Mouse (Mus musculus): Measurements from ENCODE around the gene Scml4. TPM values are rescaled to one million over a fixed set of nuclear protein-coding genes. Genes with fewer than 3 reads are reported as not detected.

The Scml4 gene
- polyA plus RNA-seq, 1 experiment: 1.3 TPM

DNA sequence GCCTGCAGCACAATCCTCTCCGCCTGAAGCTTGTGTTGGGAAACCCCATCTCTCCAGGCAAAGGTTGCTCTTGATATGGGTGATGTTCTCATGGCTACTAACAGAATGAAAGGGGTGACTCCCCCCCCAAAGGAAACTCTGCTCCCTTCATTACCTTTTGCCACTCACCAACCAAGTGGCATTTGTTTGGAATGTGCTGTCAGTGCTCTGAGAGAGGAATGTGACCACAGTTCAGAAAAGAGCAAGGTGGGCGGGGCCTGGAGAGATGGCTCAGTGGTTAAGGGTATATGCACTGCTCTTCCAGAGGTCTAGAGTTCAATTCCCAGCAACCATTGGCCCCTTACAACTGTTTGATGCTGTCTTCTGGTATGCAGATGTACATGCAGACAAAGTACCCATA, 3.1 kb upstream of the Scml4 start:
- TF ChIP-seq POLR2A (IDR thresholded peaks at IDR 0.05; ENCODE audit: extremely low read depth, insufficient read depth, low read length): no peak
- TF ChIP-seq CTCF (IDR thresholded peaks at IDR 0.05; ENCODE audit: extremely low read depth, insufficient read depth, low read length): no peak
- Histone ChIP-seq H3K4me1 (ENCODE audit: control insufficient read depth, insufficient read depth, low read length) (peaks cover 3% of the 10 kb centered on the region; the same call in 1 of the 2 replicates), H3K27ac (ENCODE audit: insufficient read depth, low read length) (no peak overlapping the region), H3K4me3 (ENCODE audit: insufficient read depth, low read length) (no peak overlapping the region)

- Histone ChIP-seq H3K4me3 (ENCODE audit: insufficient read depth, low read length) (no peak overlapping the region), H3K27ac (ENCODE audit: insufficient read depth, low read length) (no peak overlapping the region)
- TF ChIP-seq CTCF (IDR thresholded peaks at IDR 0.05; ENCODE audit: extremely low read depth, insufficient read depth, low read length) (no peak), POLR2A (IDR thresholded peaks at IDR 0.05; ENCODE audit: extremely low read depth, insufficient read depth, low read length) (no peak)
These were observed 400 bp upstream of the Scml4 start for GRCm38 (mm10) chr10:42859781-42860158.

DNA sequence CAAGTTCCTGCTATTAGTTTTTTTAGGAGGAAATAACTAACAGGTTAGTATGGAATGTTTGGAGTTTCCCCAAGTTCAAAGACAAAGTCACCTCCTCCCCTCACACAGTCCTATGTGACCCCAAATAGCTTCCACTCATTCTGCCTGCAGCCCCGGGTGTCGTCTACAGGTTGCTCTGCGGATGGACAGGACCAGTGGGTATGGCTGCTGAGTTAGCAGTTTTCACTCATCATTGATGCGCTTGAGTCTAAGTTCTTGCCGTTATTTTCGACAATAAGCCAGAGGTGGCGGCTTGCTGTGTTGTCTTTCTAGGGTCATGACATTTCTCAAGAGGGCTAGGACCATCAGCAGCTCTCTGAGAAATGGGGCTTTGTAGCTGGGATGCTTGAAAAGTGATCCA, 1.3 kb downstream of the Scml4 start:
- Histone ChIP-seq H3K27ac (ENCODE audit: insufficient read depth, low read length) (no peak overlapping the region), H3K4me3 (ENCODE audit: insufficient read depth, low read length) (no peak overlapping the region; the same call in none of the 2 replicates), H3K4me1 (ENCODE audit: control insufficient read depth, insufficient read depth, low read length) (peaks cover 3% of the 10 kb centered on the region; the same call in 1 of the 2 replicates)
- TF ChIP-seq POLR2A (IDR thresholded peaks at IDR 0.05; ENCODE audit: extremely low read depth, insufficient read depth, low read length) (no peak), CTCF (IDR thresholded peaks at IDR 0.05; ENCODE audit: extremely low read depth, insufficient read depth, low read length) (no peak)

More at GRCm38 (mm10) chr10:42859781-42860158, 400 bp upstream of the Scml4 start:
- H3K4me1 ChIP-seq (ENCODE audit: control insufficient read depth, insufficient read depth, low read length): peaks cover 3% of the 10 kb centered on the region; the same call in 1 of the 2 replicates

DNA sequence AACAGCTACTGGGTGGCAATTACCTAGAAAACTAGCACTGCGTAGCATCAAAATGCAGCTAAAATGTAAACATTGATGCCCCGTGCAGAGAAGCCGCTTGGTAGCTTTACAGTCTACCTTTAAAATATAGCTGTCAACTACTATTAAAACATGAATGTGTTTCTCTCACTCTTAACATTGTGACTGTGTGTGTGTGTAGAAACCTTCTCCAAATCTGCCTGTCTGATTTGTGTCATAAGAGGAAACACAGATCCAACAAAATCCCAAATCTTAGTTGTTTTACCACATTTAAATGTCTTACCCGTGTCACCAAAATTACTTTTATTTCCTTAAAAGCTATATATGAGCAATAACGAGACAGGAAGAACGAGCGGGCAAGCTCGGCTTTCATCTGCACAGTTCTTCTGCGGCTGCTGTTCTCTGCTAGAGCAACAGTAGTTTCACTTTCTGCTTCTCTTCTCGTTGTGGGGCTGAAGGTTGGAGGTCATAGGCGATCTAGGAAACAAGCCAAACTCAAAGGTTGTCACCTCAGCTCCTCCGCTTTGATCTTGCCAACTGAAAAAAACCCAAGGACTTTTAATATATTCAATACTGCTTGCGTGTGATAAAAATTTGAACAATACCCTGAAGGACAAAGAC, 2.1 kb downstream of the Scml4 start:
- Histone ChIP-seq H3K4me1 (ENCODE audit: control insufficient read depth, insufficient read depth, low read length) (peaks cover 3% of the 10 kb centered on the region; the same call in 1 of the 2 replicates), H3K4me3 (ENCODE audit: insufficient read depth, low read length) (peak overlapping the region; percentile 14; the same call in 1 of the 2 replicates), H3K27ac (ENCODE audit: insufficient read depth, low read length) (no peak overlapping the region)
- TF ChIP-seq POLR2A (IDR thresholded peaks at IDR 0.05; ENCODE audit: extremely low read depth, insufficient read depth, low read length) (no peak), CTCF (IDR thresholded peaks at IDR 0.05; ENCODE audit: extremely low read depth, insufficient read depth, low read length) (no peak)

DNA sequence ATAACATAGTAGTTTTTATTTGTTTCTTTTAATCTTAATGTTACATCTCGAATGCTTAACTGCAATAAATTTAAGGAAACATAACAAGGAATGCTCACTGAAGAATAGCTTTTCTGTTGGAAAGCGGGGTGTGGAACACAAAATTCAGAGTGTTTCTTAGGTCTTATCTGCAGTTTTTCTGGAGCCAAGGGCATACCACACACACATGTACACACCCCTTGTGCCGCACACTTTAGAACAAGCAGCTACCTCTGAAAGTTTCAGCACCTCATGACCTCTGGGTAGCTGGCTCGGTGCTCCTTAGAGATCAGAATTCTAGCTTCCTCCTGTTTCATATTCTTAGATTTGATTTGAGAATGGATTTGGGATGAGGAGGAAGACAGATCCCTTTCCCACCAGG, 2.6 kb downstream of the Scml4 start:
- Histone ChIP-seq H3K4me1 (ENCODE audit: control insufficient read depth, insufficient read depth, low read length) (peaks cover 3% of the 10 kb centered on the region; the same call in 1 of the 2 replicates), H3K27ac (ENCODE audit: insufficient read depth, low read length) (no peak overlapping the region), H3K4me3 (ENCODE audit: insufficient read depth, low read length) (peak overlapping the region; percentile 14; the same call in 1 of the 2 replicates)
- TF ChIP-seq POLR2A (IDR thresholded peaks at IDR 0.05; ENCODE audit: extremely low read depth, insufficient read depth, low read length) (no peak), CTCF (IDR thresholded peaks at IDR 0.05; ENCODE audit: extremely low read depth, insufficient read depth, low read length) (no peak)

DNA sequence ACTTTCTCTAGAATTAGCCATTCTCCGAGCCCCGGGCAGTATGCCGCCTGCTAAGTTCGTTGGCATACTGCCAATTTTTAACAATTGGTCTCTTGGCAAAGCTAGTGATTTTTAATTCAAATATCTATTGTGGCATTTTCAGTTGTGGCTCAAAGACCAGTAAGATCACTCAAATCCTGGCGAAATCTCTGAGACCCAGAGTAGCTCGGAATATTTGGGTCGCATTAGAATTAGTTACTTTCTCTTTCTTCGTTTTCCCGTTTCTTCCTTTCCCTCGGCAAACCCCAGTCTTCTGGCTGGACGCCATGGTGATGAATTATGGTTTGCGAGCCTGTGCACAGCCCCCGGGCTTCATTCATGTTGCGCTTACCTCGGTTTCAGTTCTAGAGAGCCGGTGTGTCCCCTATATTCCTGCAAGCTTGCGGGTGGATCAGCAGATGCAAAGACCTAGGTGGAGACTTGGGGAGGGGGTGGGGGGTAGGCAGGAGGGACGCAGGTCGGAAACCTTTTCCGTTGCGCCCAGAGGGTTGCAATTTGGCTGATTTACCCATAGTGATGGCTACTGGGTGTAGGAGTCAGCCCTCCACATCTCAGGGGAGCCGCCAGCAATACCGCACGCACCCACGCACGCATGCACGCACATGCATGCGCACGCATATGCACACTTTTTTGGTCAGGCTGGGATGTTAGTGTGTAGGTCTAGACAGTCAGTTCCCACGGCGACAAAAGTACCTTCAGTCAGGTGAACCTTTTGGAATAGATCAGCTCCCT, 3.6 kb downstream of the Scml4 start:
- Histone ChIP-seq H3K4me1 (ENCODE audit: control insufficient read depth, insufficient read depth, low read length) (peaks cover 3% of the 10 kb centered on the region; the same call in 1 of the 2 replicates), H3K4me3 (ENCODE audit: insufficient read depth, low read length) (peak overlapping the region; percentile 50), H3K27ac (ENCODE audit: insufficient read depth, low read length) (no peak overlapping the region)
- TF ChIP-seq POLR2A (IDR thresholded peaks at IDR 0.05; ENCODE audit: extremely low read depth, insufficient read depth, low read length) (peak; percentile 58; the same call in 1 of the 2 replicates), CTCF (IDR thresholded peaks at IDR 0.05; ENCODE audit: extremely low read depth, insufficient read depth, low read length) (no peak)

GRCm38 (mm10) chr10:42864696-42865095, 4.5 kb downstream of the Scml4 start:
- no peak overlapping the region for H3K4me3 ChIP-seq (ENCODE audit: insufficient read depth, low read length)
- peaks cover 3% of the 10 kb centered on the region; the same call in 1 of the 2 replicates for H3K4me1 ChIP-seq (ENCODE audit: control insufficient read depth, insufficient read depth, low read length)
- H3K27ac ChIP-seq (ENCODE audit: insufficient read depth, low read length): no peak overlapping the region
- no peak for TF ChIP-seq POLR2A (IDR thresholded peaks at IDR 0.05; ENCODE audit: extremely low read depth, insufficient read depth, low read length)
- TF ChIP-seq CTCF (IDR thresholded peaks at IDR 0.05; ENCODE audit: extremely low read depth, insufficient read depth, low read length): no peak

DNA sequence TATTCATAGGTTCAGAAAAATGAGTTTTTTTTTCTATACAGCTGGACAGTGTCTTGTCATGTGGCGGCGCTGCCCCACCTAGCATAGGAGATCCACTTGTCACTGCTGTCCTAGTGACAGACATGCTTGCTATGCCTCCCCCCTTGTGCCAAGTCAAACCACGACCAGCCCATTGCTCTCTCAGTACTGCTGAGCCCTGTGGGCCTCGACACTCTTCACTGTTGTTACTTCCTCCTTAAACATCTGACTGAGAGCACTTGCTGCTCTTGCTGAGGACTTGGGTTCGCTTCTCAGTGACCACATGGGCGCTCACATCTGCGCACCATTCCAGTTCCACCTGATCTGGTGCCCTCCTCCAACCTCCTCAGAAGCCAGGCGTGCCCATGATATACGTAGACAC, 8.2 kb downstream of the Scml4 start:
- no peak overlapping the region for H3K4me3 ChIP-seq (ENCODE audit: insufficient read depth, low read length)
- no peak overlapping the region for H3K27ac ChIP-seq (ENCODE audit: insufficient read depth, low read length)
- TF ChIP-seq CTCF (IDR thresholded peaks at IDR 0.05; ENCODE audit: extremely low read depth, insufficient read depth, low read length) (no peak), POLR2A (IDR thresholded peaks at IDR 0.05; ENCODE audit: extremely low read depth, insufficient read depth, low read length) (no peak)
- H3K4me1 ChIP-seq (ENCODE audit: control insufficient read depth, insufficient read depth, low read length): no peaks in the 10 kb centered on the region

GRCm38 (mm10) chr10:42869467-42869866, 9.3 kb downstream of the Scml4 start:
- TF ChIP-seq POLR2A (IDR thresholded peaks at IDR 0.05; ENCODE audit: extremely low read depth, insufficient read depth, low read length): no peak
- no peak for TF ChIP-seq CTCF (IDR thresholded peaks at IDR 0.05; ENCODE audit: extremely low read depth, insufficient read depth, low read length)

More at GRCm38 (mm10) chr10:42869467-42869866, 9.3 kb downstream of the Scml4 start:
- no peaks in the 10 kb centered on the region for H3K4me1 ChIP-seq (ENCODE audit: control insufficient read depth, insufficient read depth, low read length)
- H3K4me3 ChIP-seq (ENCODE audit: insufficient read depth, low read length): no peak overlapping the region
- H3K27ac ChIP-seq (ENCODE audit: insufficient read depth, low read length): no peak overlapping the region

All from cortical plate, adult 2 months (tissue).